Mouse (Mus musculus) kidney, postnatal 0 days (tissue): ENCODE data around the gene Ttll9. TPM values are rescaled to one million over a fixed set of nuclear protein-coding genes. Genes with fewer than 3 reads are reported as not detected.
A peak's percentile ranks its signal among the peaks of the same experiment; 100 is the strongest.

Experiments used
- ATAC-seq: fragments of 200-750 bp; cut with Nextera tagmentation; replicated peaks from 2 replicates; pipeline ENCODE4 v1.8.0; 2017; ENCODE audit warnings: low read depth, moderate number of reproducible peaks, moderate TSS enrichment, moderate library complexity; ENCODE audit not compliant: low FRiP score
- DNase-seq: peaks from one replicate; pipeline ENCODE4 v3.0.0-alpha.2; 2016; ENCODE audit warnings: low spot score
- H3K27ac ChIP-seq: fragments of 300-500 bp; sonication (generic); 2 replicates; pipeline ENCODE4 v1.5.1; 2014; ENCODE audit warnings: mild to moderate bottlenecking
- H3K27me3 ChIP-seq: fragments of 300-500 bp; sonication (generic); 2 replicates; pipeline ENCODE4 v1.6.1; 2014; ENCODE audit warnings: low read length, mixed read lengths; ENCODE audit not compliant: insufficient read depth
- H3K36me3 ChIP-seq: fragments of 300-500 bp; sonication (generic); 2 replicates; pipeline ENCODE4 v1.6.1; 2014; ENCODE audit warnings: low read length, mixed read lengths; ENCODE audit not compliant: insufficient read depth
- H3K4me1 ChIP-seq: fragments of 300-500 bp; sonication (generic); replicated peaks from 2 replicates; pipeline ENCODE4 v1.6.1; 2014; ENCODE audit warnings: antibody characterized with exemption, low read length, mixed read lengths; ENCODE audit not compliant: insufficient read depth
- H3K4me2 ChIP-seq: fragments of 300-500 bp; sonication (generic); 2 replicates; pipeline ENCODE4 v1.6.1; 2014; ENCODE audit warnings: mild to moderate bottlenecking, low read length, moderate library complexity, mixed read lengths
- H3K4me3 ChIP-seq: fragments of 300-500 bp; sonication (generic); replicated peaks from 2 replicates; pipeline ENCODE4 v1.5.1; 2014; ENCODE audit warnings: low read depth, low read length
- H3K9ac ChIP-seq: fragments of 300-500 bp; sonication (generic); 2 replicates; pipeline ENCODE4 v1.6.1; 2014; ENCODE audit warnings: low read depth, low read length
- H3K9me3 ChIP-seq: fragments of 300-500 bp; sonication (generic); replicated peaks from 2 replicates; pipeline ENCODE4 v1.6.1; 2016; ENCODE audit warnings: low read length, inconsistent platforms, mixed read lengths
- CTCF ChIP-seq: IDR thresholded peaks from 2 replicates; pipeline ENCODE4 v1.5.1; 2016; ENCODE audit warnings: antibody characterized with exemption, low read depth, mild to moderate bottlenecking, moderate library complexity
- WGBS: fragments of 180-500 bp; shearing (Covaris S2); extraction: QIAGEN DNeasy Blood & Tissue Kit; methylation state at CpG from one replicate; pipeline ENCODE4 v1.1.7; 2014; 5-methylcytosine and 5-hydroxymethylcytosine counted together
- polyA plus RNA-seq: library from polyadenylated mRNA; unstranded; fragments of >200 nt; fragmentation: Nextera tagmentation; extraction: Ambion mirVana; gene quantifications from 2 replicates; pipeline ENCODE4 v1.2.1, GENCODE M21; 2015

The Ttll9 gene
- polyA plus RNA-seq, 1 experiment from 2014 or later: 0.75 TPM

GRCm38 (mm10) chr2:152922376-152922775 is 39.9 kb upstream of the Ttll9 start:
- Histone ChIP-seq H3K9me3 (no peaks in the 10 kb centered on the region), H3K9ac (no peak overlapping the region), H3K4me3 (no peak overlapping the region), H3K27me3 (no peaks in the 10 kb centered on the region), H3K4me2 (no peak overlapping the region), H3K4me1 (peaks cover 27% of the 10 kb centered on the region), H3K36me3 (no peaks in the 10 kb centered on the region), H3K27ac (no peak overlapping the region)
- 37% methylated on average over 7 of the region's 7 CpGs for WGBS
- TF ChIP-seq CTCF: peak; percentile 32; the same call in 1 of the 2 replicates
- ATAC-seq: no peak
- no peak for DNase-seq

- Histone ChIP-seq H3K4me3 (no peak overlapping the region), H3K4me1 (peaks cover 38% of the 10 kb centered on the region), H3K27ac (peak overlapping the region; percentile 13; the same call in 1 of the 2 replicates), H3K9me3 (no peaks in the 10 kb centered on the region), H3K4me2 (no peak overlapping the region), H3K9ac (no peak overlapping the region), H3K36me3 (no peaks in the 10 kb centered on the region), H3K27me3 (no peaks in the 10 kb centered on the region)
- 67% methylated on average over 3 of the region's 3 CpGs for WGBS
- ATAC-seq (no peak), DNase-seq (no peak)
- no peak for TF ChIP-seq CTCF
Observed at GRCm38 (mm10) chr2:152923621-152924020, 38.7 kb upstream of the Ttll9 start.

- Histone ChIP-seq H3K4me2 (no peak overlapping the region), H3K9ac (no peak overlapping the region), H3K27ac (peak overlapping the region; percentile 89; the same call in 1 of the 2 replicates), H3K36me3 (no peaks in the 10 kb centered on the region), H3K27me3 (no peaks in the 10 kb centered on the region), H3K4me3 (no peak overlapping the region), H3K9me3 (no peaks in the 10 kb centered on the region), H3K4me1 (peaks cover 42% of the 10 kb centered on the region)
- WGBS: 24% methylated on average over 8 of the region's 8 CpGs
- no peak for ATAC-seq
- DNase-seq: no peak
- no peak for TF ChIP-seq CTCF
Observed at GRCm38 (mm10) chr2:152924128-152924527, 38.2 kb upstream of the Ttll9 start.

GRCm38 (mm10) chr2:152924543-152924942 is 37.7 kb upstream of the Ttll9 start:
- no peak for TF ChIP-seq CTCF
- peaks cover 42% of the 10 kb centered on the region for H3K4me1 ChIP-seq
- no peaks in the 10 kb centered on the region for H3K27me3 ChIP-seq
- WGBS: 84% methylated on average over 5 of the region's 5 CpGs
- H3K27ac ChIP-seq: peak overlapping the region; percentile 89; the same call in 1 of the 2 replicates
- H3K4me3 ChIP-seq: no peak overlapping the region
- no peaks in the 10 kb centered on the region for H3K9me3 ChIP-seq
- ATAC-seq (no peak), DNase-seq (no peak)
- no peak overlapping the region for H3K9ac ChIP-seq
- H3K4me2 ChIP-seq: no peak overlapping the region
- no peaks in the 10 kb centered on the region for H3K36me3 ChIP-seq

GRCm38 (mm10) chr2:152925189-152925872 is 37.0 kb upstream of the Ttll9 start:
- 0 out of 2 replicates have a peak overlapping the region, but pooled peaks have one; percentile 35 for H3K9ac ChIP-seq
- H3K27ac ChIP-seq: peak overlapping the region; percentile 89
- H3K4me3 ChIP-seq: no peak overlapping the region
- H3K9me3 ChIP-seq: no peaks in the 10 kb centered on the region
- H3K4me2 ChIP-seq: no peak overlapping the region
- 24% methylated on average over 11 of the region's 11 CpGs for WGBS
- H3K36me3 ChIP-seq: no peaks in the 10 kb centered on the region
- H3K27me3 ChIP-seq: no peaks in the 10 kb centered on the region
- peak; percentile 74 for ATAC-seq
- peak; percentile 91 for DNase-seq
- TF ChIP-seq CTCF: no peak
- peaks cover 50% of the 10 kb centered on the region for H3K4me1 ChIP-seq

- peak overlapping the region; percentile 85 for H3K27ac ChIP-seq
- peaks cover 53% of the 10 kb centered on the region for H3K4me1 ChIP-seq
- 66% methylated on average over 9 of the region's 9 CpGs for WGBS
Observed at GRCm38 (mm10) chr2:152926896-152927295, 35.4 kb upstream of the Ttll9 start.

More at GRCm38 (mm10) chr2:152926896-152927295, 35.4 kb upstream of the Ttll9 start:
- Histone ChIP-seq H3K4me3 (no peak overlapping the region), H3K9ac (0 out of 2 replicates have a peak overlapping the region, but pooled peaks have one; percentile 8), H3K36me3 (no peaks in the 10 kb centered on the region), H3K9me3 (no peaks in the 10 kb centered on the region), H3K4me2 (no peak overlapping the region), H3K27me3 (no peaks in the 10 kb centered on the region)
- no peak for TF ChIP-seq CTCF
- DNase-seq (no peak), ATAC-seq (no peak)
